Mouse (Mus musculus) Patski (cell line): ENCODE measurements around the gene Agtpbp1. TPM values are rescaled to one million over a fixed set of nuclear protein-coding genes. Genes with fewer than 3 reads are reported as not detected.
A peak's percentile ranks its signal among the peaks of the same experiment; 100 is the strongest.

Experiments used
- ATAC-seq: fragments of 100-300 bp; one replicate; pipeline ENCODE4 v1.8.0; 2021
- CTCF ChIA-PET: fragments of 350-600 bp; sonication (Branson Sonifier 250); formaldehyde crosslinking; loops from one replicate; lab custom pipeline; 2022; ENCODE audit warnings: inconsistent platforms; lab: Charles Lee
- POLR2A ChIA-PET: fragments of 350-600 bp; sonication (Branson Sonifier 250); formaldehyde crosslinking; loops from one replicate; lab custom pipeline; 2022; ENCODE audit warnings: antibody characterized with exemption, inconsistent platforms; lab: Charles Lee
- DNase-seq: peaks from one replicate; pipeline ENCODE4 v3.0.0-alpha.2; 2011; ENCODE audit warnings: low read depth, low spot score
- H3K27me3 ChIP-seq: fragments of 371-371 bp; one replicate; pipeline ENCODE4 v1.5.1; 2021
- CTCF ChIP-seq: fragments of 100-300 bp; IDR thresholded peaks from one replicate; pipeline ENCODE4 v1.5.1; 2021
- in situ Hi-C: fragments of 300-500 bp; cut with MboI; formaldehyde crosslinking; loops from 3 replicates; pipeline ENCODE4 v1.11.1; 2018; ENCODE audit warnings: low pct_unique_long_range_greater_than_20kb, mixed read lengths
- polyA plus RNA-seq: library from polyadenylated mRNA; unstranded; gene quantifications from one replicate; pipeline ENCODE4 v1.2.3, GENCODE M21; 2021

Agtpbp1 gene
- polyA plus RNA-seq, 1 experiment from 2014 or later: 39.6 TPM

GRCm38 (mm10) chr13:59402026-59402775, 182.8 kb downstream of the Agtpbp1 start:
- TF ChIP-seq CTCF: no peak
- in situ Hi-C loops: no loop called here
- POLR2A ChIA-PET: no interaction called here
- no peak for ATAC-seq
- peaks cover 15% of the 10 kb centered on the region for H3K27me3 ChIP-seq
- CTCF ChIA-PET: no interaction called here
- no peak for DNase-seq

GRCm38 (mm10) chr13:59397571-59397970, 187.5 kb downstream of the Agtpbp1 start:
- ATAC-seq: no peak
- H3K27me3 ChIP-seq: peaks cover 19% of the 10 kb centered on the region
- TF ChIP-seq CTCF: peak; percentile 72
- DNase-seq: no peak
- ChIA-PET POLR2A (no interaction called here), CTCF (interaction anchor here (0.7 kb wide), 1 partner anchor 22 kb away, joined by 3 read pairs; no protein-coding TSS in a partner anchor)
- in situ Hi-C loops: no loop called here

Other genes starting within 250 kb of the Agtpbp1 start
- 75.0 TPM for gene Naa35, start within 50 bp of the Agtpbp1 start, polyA plus RNA-seq
- gene Golm1, start 90.6 kb upstream of the Agtpbp1 start, polyA plus RNA-seq: 290 TPM
- not detected for gene 4921517D22Rik, start 108.9 kb upstream of the Agtpbp1 start, polyA plus RNA-seq
- gene Spata31d1a, start 125.1 kb upstream of the Agtpbp1 start, polyA plus RNA-seq: 0.01 TPM
- not detected for gene Spata31d1b, start 127.1 kb upstream of the Agtpbp1 start, polyA plus RNA-seq
- gene Spata31d1d, start 146.5 kb upstream of the Agtpbp1 start, polyA plus RNA-seq: not detected
- 0.12 TPM for gene 1700014D04Rik, start 161.5 kb upstream of the Agtpbp1 start, polyA plus RNA-seq
- gene Isca1, start 184.6 kb upstream of the Agtpbp1 start, polyA plus RNA-seq: 89.7 TPM
- 0.22 TPM for gene Gm49354, start 197.0 kb upstream of the Agtpbp1 start, polyA plus RNA-seq
- 59.7 TPM for gene Tut7, start 237.9 kb upstream of the Agtpbp1 start, polyA plus RNA-seq